Mouse (Mus musculus) layer of hippocampus, adult 9-11 months (tissue): ENCODE data around the gene Pigm.

Source experiments
- DNase-seq: peaks from one replicate; pipeline ENCODE4 v3.0.0; 2022

Pigm gene

GRCm38 (mm10) chr1:172415061-172415460 is 38.7 kb downstream of the Pigm start:
- DNase-seq, result no peak

DNA sequence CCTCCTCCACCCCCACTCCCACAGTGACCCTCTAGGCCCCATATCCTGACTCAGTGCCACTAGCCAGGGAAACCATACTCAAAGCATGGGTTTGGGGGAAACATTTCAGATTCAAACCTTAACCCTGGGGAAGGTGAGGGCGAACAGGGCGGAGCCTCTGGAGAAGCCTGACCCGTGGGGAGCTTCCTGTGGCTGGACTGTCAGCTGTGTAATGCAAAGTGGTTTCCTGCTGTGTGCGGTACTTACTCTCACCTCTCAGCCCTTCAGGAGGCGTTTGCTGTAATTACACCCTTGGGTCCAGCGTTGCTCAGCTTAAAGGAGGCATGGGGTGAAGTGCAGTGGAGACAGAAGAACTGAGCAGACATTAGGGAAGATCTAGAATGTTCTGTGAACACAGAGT is 41.8 kb downstream of the Pigm start:
- DNase-seq, result no peak

- DNase-seq, result no peak
Measured at GRCm38 (mm10) chr1:172418642-172419041, 42.3 kb downstream of the Pigm start.

GRCm38 (mm10) chr1:172420181-172420580 is 43.8 kb downstream of the Pigm start:
- no peak for DNase-seq

DNA sequence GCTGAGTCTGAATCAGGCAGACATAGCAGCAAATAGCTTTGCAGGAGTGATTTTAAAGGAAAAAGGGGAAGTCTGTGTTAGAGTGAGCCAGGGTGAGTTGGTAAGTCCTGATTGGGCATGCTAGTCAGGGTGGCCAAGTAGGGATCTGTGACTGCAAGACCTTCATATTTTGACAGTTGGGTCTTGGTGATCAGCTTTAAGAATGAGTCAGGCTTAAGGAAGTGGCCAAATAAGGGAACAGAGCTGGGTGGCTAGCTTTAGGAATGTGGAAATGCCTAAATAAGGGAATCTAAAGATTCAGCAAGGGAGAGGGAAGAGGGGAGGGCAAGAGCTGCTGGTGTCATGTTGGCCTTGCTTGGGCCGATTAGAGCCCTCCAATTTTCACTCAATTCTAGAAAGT is 47.0 kb downstream of the Pigm start:
- DNase-seq, result no peak

DNA sequence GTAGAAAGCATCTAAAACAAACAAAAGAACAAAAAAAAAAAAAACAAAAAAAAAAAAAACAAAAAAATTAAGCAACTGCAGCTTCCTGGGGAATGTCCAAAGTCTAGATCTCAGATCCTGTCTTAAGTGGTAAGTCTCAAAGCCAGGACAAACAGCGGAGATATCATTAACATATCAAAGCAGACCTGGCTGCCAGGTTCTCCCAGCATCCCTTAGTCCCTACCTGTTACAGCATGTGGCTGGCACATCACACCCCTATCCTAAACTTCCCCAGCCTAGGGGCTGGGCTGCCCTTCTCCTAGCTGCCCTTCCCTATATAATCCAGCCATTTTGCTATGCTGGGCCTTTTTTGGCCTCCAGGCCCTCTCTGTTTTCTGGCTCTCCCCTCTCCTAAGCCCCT is 50.1 kb downstream of the Pigm start:
- DNase-seq, result no peak

DNA sequence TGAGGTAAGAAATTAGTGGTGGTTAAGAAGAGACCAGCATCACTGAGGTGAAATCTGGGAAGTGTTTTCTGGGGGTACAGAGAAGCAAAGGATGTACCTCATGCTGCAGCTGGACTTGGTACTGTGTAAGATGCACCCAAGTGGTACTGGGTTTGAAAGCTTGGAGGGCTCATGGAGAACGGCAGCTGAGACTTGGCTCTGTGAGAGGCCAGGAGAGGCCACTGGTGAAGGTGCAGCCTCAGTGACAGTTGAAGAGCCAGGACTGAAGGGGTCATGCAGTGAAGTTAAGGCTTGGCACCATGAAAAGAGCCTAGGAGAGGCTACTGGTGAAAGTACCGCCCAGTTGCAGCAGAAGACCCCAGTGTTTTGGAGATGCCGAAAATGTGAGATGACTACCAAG is 51.5 kb downstream of the Pigm start:
- DNase-seq, result no peak

DNA sequence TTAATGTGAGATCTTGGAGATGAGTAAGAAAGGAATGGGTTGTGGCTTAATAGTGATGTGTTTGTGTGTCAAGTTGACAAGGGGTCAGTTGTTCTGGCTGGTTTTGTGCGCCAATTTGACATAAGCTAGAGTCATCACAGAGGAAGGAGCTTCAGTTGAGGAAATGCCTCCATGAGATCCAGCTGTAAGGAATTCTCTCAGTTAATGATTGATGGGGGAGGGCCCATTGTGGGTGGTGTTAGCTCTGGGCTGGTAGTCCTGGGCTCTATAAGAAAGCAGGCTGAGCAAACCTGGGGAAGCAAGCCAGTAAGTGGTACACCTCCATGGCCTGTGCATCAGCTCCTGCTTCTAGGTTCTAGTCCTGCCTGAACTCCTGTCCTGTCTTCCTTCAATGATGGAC is 52.3 kb downstream of the Pigm start:
- no peak for DNase-seq

DNA sequence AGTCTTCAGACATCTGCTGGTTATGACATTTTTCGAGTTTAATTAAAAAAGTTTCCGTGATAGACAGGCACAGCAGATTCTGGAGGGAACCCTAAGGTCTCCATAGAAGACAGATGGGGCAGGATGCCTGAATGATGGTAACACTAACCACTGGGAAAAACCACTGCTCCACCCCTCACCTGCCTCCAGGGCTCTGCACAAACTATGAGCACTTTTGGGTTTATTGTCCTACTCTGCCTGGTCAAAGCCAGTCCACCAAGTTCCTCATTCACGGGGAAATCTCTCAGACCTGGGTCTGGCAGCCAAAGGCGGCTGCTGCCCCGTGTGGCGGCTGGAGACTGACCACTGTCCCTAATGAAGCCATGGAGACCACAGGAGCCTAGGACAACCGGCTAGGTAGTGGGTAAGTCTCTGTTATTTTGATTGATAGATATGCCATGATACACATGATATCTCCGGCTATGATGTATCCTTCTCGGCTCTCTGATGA is 54.4 kb downstream of the Pigm start:
- no peak for DNase-seq

DNA sequence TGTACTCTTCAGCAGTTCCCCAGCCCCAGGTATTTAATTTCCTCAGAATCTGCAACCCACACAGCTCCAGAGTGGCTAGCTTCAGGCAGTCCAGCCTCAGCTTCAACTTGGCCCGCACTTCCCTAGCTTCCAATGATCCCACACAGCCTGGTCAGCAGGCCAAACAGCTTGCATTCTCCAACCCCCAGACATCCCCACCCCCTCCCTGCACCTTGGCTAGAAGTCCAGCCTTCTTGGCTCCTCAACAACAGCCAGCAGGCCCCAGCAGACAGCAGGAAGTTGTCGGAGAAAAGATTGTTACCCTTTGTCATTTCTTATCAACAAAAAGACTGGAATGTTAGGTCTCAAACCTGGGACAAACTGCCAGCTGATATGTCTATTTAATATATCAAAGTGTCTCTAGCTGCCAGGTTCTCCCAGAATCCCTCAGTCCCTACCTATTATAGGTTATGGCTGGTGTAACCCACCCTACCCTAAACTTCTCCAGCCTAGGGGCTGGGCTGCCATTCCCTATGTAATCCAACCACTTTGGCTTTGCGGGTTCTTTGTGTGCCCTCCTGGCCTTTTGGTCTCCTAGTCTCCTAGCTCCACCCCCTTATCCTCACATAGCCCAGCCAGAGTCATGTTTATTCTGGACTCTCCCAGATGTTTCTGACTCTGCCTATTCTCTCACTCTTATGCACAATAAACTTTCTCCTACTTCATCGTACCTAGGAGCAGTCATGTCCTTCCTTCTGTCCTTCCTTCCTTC is 55.7 kb downstream of the Pigm start:
- no peak for DNase-seq

DNA sequence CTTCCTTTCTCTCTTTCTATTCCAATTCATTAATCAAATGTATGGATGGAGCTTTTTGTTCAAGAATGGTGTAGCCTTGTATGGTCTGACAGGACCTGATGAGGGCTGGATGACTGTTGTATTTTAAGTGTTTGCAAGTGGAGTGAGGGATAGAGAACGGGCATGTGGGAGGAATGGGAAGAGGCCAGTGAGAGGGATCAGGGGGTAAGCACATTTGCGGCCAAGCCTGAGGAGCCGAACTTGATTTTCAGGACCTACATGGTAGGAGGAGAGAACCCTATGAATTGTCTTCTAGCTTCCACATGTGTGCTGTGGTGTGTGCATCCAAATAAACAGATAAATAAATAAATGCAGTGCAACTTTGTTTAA is 56.2 kb downstream of the Pigm start:
- no peak for DNase-seq

- DNase-seq, result no peak
Measured at GRCm38 (mm10) chr1:172433012-172433850, 56.9 kb downstream of the Pigm start.
